Mouse (Mus musculus) layer of hippocampus, adult 18-20 months (tissue): ENCODE data around the gene Rrp12. TPM values are rescaled to one million over a fixed set of nuclear protein-coding genes. Genes with fewer than 3 reads are reported as not detected.

ENCODE experiments used
- DNase-seq, 2 experiments: peaks; one replicate each; pipeline ENCODE4 v3.0.0; 2022; ENCODE audit warnings: low spot score in 2 of 2
- total RNA-seq, 2 experiments: library from RNA; stranded (reverse); gene quantifications; 2 replicates each; pipeline ENCODE4 v1.2.3; 2021

Rrp12 gene
- total RNA-seq, 2 experiments from 2014 or later: 31.8 to 32.2 TPM

GRCm38 (mm10) chr19:41830106-41831031 is 65.6 kb downstream of the Rrp12 start:
- DNase-seq: peak in 1 of 2 experiments; percentile 61

- DNase-seq: peak; percentile 88 to 95
These were observed 66.4 kb downstream of the Rrp12 start, which contains the start of gene Frat1 for GRCm38 (mm10) chr19:41829381-41830105. Gene Frat1 (plus strand): TSS chr19:41829970.

DNA sequence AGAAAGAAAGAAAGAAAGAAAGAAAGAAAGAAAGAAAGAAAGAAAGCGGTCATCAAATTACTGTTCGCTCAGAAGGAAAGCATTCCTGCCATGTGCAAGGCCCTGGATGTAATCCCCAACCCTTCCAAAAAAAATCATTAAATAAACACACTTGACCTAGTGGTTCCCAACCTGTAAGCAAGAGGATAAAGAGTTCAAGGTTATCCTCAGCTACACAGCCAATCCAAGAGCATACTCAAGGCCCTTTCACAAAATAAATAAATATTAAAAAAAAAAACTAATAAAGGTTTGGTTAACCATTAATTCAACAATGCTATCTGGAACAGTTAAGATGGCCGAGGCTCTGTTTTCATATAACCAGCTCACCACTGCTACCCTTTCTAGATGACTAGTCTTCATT is 67.0 kb downstream of the Rrp12 start:
- DNase-seq: no peak

- DNase-seq: no peak
These were observed 69.4 kb downstream of the Rrp12 start for GRCm38 (mm10) chr19:41826529-41826928.

DNA sequence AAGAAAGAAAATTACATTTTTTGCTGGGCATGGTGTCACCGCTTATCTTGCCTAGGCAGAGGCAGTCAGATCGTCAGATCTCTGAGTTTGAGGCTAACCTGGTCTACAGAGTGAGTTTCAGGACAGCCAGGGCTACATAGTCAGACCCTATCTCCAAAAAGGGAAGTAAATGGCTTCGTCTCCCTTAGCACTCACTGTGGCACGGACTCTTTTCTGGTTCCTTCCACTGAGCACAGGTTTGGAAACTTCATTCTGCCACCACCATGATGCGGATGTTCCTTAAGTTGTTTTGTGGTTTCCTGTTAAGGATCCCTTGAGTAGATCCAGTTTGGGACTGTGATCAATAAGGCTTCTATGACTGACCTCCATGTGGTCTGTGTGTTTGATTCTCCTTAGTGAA is 71.0 kb downstream of the Rrp12 start:
- DNase-seq: no peak

DNA sequence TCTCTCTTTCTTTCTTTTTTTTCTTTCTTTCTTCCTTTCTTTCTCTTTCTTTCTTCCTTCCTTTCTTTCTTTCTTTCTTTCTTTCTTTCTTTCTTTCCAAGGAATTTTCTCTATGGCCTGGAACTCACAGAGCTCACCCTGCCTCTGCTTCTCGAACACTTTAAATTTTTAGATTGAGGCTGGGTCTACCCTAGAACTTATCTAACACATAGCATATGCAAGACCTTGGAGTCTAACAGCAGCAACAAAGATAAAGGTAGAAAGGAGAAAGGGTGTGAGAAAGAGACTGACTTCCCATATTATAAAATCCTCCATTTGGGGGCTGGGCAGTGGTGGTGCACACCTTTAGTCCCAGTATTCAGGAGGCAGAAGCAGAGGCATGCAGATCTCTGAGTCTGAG is 73.4 kb downstream of the Rrp12 start:
- no peak for DNase-seq

- DNase-seq: no peak
These were observed 74.5 kb downstream of the Rrp12 start for GRCm38 (mm10) chr19:41821436-41821835.

DNA sequence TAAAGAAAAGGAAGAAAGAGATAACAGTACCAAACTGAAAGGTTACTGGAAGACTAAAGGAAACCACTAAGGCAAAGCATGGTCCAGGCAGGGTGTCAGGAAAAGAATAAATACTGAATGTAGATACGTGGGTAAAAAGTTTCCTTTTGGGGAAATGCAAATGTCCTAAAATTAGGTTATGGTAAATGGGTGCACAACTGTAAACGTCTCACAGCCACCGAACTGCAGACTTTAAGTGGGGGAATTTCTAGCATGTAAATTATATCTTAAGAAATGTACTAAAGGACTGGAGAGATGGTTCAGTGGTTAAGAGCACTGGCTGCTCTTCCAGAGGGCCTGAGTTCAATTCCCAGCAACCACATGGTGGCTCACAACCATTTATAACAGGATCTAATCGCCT is 77.2 kb downstream of the Rrp12 start:
- no peak for DNase-seq

DNA sequence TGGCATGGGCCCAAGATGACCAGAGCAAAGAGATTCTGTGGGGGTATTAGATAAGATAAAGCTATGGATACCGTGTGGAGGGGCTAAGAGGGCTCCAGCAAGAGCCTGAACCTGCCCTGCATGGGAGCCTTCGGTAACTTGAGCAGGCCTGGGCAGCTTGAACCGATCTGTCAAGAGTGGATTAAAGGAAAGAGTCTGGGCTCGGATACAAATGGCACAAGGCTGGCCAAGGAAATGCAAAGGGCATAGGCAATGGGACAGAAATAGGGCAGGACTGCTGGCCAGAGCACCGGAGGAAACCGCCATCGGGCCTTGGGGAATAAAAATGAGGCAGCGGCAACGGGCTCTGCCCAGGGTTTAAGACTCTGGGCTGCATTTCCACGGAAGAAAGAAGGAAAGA is 78.6 kb downstream of the Rrp12 start:
- DNase-seq: no peak

GRCm38 (mm10) chr19:41816915-41817314 is 79.1 kb downstream of the Rrp12 start:
- DNase-seq: no peak

GRCm38 (mm10) chr19:41816410-41816809 is 79.6 kb downstream of the Rrp12 start:
- DNase-seq: no peak

DNA sequence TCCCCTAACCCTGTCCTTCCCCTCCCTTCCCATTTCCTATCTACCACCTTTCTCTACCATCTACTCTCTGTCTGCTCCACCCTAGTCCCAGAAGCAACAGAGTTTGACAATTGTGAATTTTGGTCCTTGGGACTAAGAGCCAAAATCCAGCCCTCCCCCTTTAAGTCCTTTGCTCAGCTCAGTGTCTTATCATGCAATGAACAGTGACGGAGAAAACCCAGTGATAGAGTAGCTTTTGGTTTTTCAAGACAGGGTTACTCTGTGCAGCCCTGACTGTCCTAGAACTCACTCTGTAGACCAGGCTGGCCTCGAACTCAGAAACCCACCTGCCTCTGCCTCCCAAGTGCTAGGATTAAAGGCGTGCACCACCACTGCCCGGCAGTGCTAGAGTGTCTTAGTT is 82.6 kb downstream of the Rrp12 start:
- DNase-seq: no peak

Other genes starting within 250 kb of the Rrp12 start
- 100 to 1,000 TPM; 209 to 224 TPM for gene Slit1, start 152.5 kb downstream of the Rrp12 start, total RNA-seq
- 1 to 10 TPM; 2.6 to 2.9 TPM for gene Arhgap19, start 94.1 kb downstream of the Rrp12 start, total RNA-seq
- 10 to 100 TPM; 17.8 to 22.3 TPM for gene Frat1, start 66.2 kb downstream of the Rrp12 start, total RNA-seq
- 10 to 100 TPM; 12.9 to 13.1 TPM for gene Frat2, start 48.0 kb downstream of the Rrp12 start, total RNA-seq
- 100 to 1,000 TPM; 541 to 553 TPM for gene Pgam1, start 15.8 kb upstream of the Rrp12 start, total RNA-seq
- 10 to 100 TPM; 24.9 to 28.3 TPM for gene Exosc1, start 37.2 kb upstream of the Rrp12 start, total RNA-seq
- 10 to 100 TPM; 34.6 to 38.8 TPM for gene Zdhhc16, start 37.3 kb upstream of the Rrp12 start, total RNA-seq
- gene Mms19, start 85.0 kb upstream of the Rrp12 start, total RNA-seq: 10 to 100 TPM; 28.7 to 34.6 TPM
- gene Ubtd1, start 85.6 kb upstream of the Rrp12 start, total RNA-seq: 10 to 100 TPM; 13.4 to 14.6 TPM
- gene Ankrd2, start 139.8 kb upstream of the Rrp12 start, total RNA-seq: under 1 TPM in 1 of 2 experiments, not detected in 1; 0.30 TPM
- gene Hoga1, start 149.4 kb upstream of the Rrp12 start, total RNA-seq: 1 to 10 TPM; 8.7 to 9.4 TPM
- 1 to 10 TPM; 1.6 to 2.1 TPM for gene 4933411K16Rik, start 156.1 kb upstream of the Rrp12 start, total RNA-seq
- 10 to 100 TPM; 71.3 TPM for gene Morn4, start 190.2 kb upstream of the Rrp12 start, total RNA-seq
- 10 to 100 TPM; 69.2 to 69.6 TPM for gene Pi4k2a, start 194.3 kb upstream of the Rrp12 start, total RNA-seq
- gene Avpi1, start 232.9 kb upstream of the Rrp12 start, total RNA-seq: 10 to 100 TPM; 18.8 to 20.6 TPM